Mouse (Mus musculus) kidney, adult 2 months (tissue): ENCODE data around the gene Osbpl2. TPM values are rescaled to one million over a fixed set of nuclear protein-coding genes. Genes with fewer than 3 reads are reported as not detected.
"Not testable (repeated sequence)": the region's sequence is repeated elsewhere in the genome, so short reads cannot be mapped to it uniquely, and the experiment has no call there.

Experiments
- DNase-seq: peaks from one replicate; pipeline ENCODE4 v3.0.0; 2021
- H3K27ac ChIP-seq: fragments of 200-500 bp; 2 replicates; pipeline ENCODE4 v1.5.1; 2012; ENCODE audit warnings: low read depth, low read length, control low read depth, inconsistent platforms; ENCODE audit not compliant: insufficient read depth
- H3K27me3 ChIP-seq: fragments of 200-500 bp; replicated peaks from 2 replicates; pipeline ENCODE4 v1.6.1; 2012; ENCODE audit warnings: mild to moderate bottlenecking, moderate library complexity, low read length, inconsistent platforms; ENCODE audit not compliant: control insufficient read depth, insufficient read depth
- H3K36me3 ChIP-seq: fragments of 200-500 bp; 2 replicates; pipeline ENCODE4 v1.6.1; 2012; ENCODE audit warnings: mild to moderate bottlenecking, moderate library complexity, low read length, inconsistent platforms; ENCODE audit not compliant: control insufficient read depth, insufficient read depth
- H3K4me1 ChIP-seq: fragments of 200-500 bp; 2 replicates; pipeline ENCODE4 v1.6.1; 2011; ENCODE audit warnings: low read length; ENCODE audit not compliant: control insufficient read depth, insufficient read depth
- H3K4me3 ChIP-seq: fragments of 200-500 bp; 2 replicates; pipeline ENCODE4 v1.5.1; 2011; ENCODE audit warnings: mild to moderate bottlenecking, low read depth, low read length, control low read depth; ENCODE audit not compliant: insufficient read depth
- CTCF ChIP-seq: fragments of 200-500 bp; conservative IDR thresholded peaks from 2 replicates; pipeline ENCODE4 v1.5.1; 2011; ENCODE audit warnings: low read depth, mild to moderate bottlenecking, control low read depth, low read length, moderate library complexity, mixed read lengths; ENCODE audit not compliant: insufficient read depth, insufficient read length
- POLR2A ChIP-seq: fragments of 200-500 bp; IDR thresholded peaks from one replicate; pipeline ENCODE4 v1.6.1; 2011; ENCODE audit warnings: low read depth, low read length, control low read depth
- WGBS: fragments of 180-500 bp; shearing (Covaris S2); methylation state at CpG from one replicate; pipeline ENCODE4 v1.1.7; 2018; 5-methylcytosine and 5-hydroxymethylcytosine counted together
- polyA plus RNA-seq: library from polyadenylated mRNA; depleted of rRNA; stranded (reverse); fragments of >200 nt; gene quantifications from 2 replicates; pipeline ENCODE4 v1.2.3, GENCODE M21; 2012

The Osbpl2 gene
- polyA plus RNA-seq, 1 experiment, result 30.3 TPM

GRCm38 (mm10) chr2:180172152-180172551 lies 53.0 kb downstream of the Osbpl2 start:
- TF ChIP-seq CTCF, result no peak
- no peak for TF ChIP-seq POLR2A

GRCm38 (mm10) chr2:180173163-180173562 lies 54.1 kb downstream of the Osbpl2 start:
- H3K36me3 ChIP-seq, result peaks cover 9% of the 10 kb centered on the region
- TF ChIP-seq CTCF, result peak; percentile 48; the same call in 1 of the 2 replicates
- no peak for TF ChIP-seq POLR2A
- H3K4me3 ChIP-seq, result no peak overlapping the region; the same call in 1 of the 2 replicates
- peaks cover 15% of the 10 kb centered on the region; the same call in 1 of the 2 replicates for H3K4me1 ChIP-seq
- peak; percentile 31 for DNase-seq
- no peaks in the 10 kb centered on the region for H3K27me3 ChIP-seq
- no peak overlapping the region for H3K27ac ChIP-seq
- WGBS, result 64% methylated on average over 4 of the region's 4 CpGs

More at GRCm38 (mm10) chr2:180172152-180172551, 53.0 kb downstream of the Osbpl2 start:
- peaks cover 5% of the 10 kb centered on the region; the same call in 1 of the 2 replicates for H3K36me3 ChIP-seq
- H3K4me1 ChIP-seq, result peaks cover 15% of the 10 kb centered on the region; the same call in 1 of the 2 replicates
- peak overlapping the region; percentile 94 for H3K4me3 ChIP-seq
- no peak overlapping the region for H3K27ac ChIP-seq
- H3K27me3 ChIP-seq, result no peaks in the 10 kb centered on the region
- no peak for DNase-seq
- 2% methylated on average over 9 of the region's 9 CpGs for WGBS

- not testable (repeated sequence) for H3K27ac ChIP-seq, H3K4me3 ChIP-seq, DNase-seq, H3K36me3 ChIP-seq, H3K27me3 ChIP-seq
- peaks cover 15% of the 10 kb centered on the region; the same call in 1 of the 2 replicates for H3K4me1 ChIP-seq
- WGBS, result 60% methylated on average over 8 of the region's 8 CpGs
Observed at GRCm38 (mm10) chr2:180173711-180174110, 54.6 kb downstream of the Osbpl2 start.

- TF ChIP-seq CTCF (no peak), POLR2A (no peak)
- Histone ChIP-seq H3K4me1 (peaks cover 15% of the 10 kb centered on the region; the same call in 1 of the 2 replicates), H3K27ac (no peak overlapping the region), H3K27me3 (no peaks in the 10 kb centered on the region), H3K36me3 (peaks cover 9% of the 10 kb centered on the region), H3K4me3 (no peak overlapping the region)
- no peak for DNase-seq
- 83% methylated on average over 5 of the region's 5 CpGs for WGBS
Observed at GRCm38 (mm10) chr2:180174121-180174520, 55.0 kb downstream of the Osbpl2 start.

- H3K4me1 ChIP-seq, result peaks cover 15% of the 10 kb centered on the region; the same call in 1 of the 2 replicates
- H3K4me3 ChIP-seq, result no peak overlapping the region
- no peaks in the 10 kb centered on the region for H3K27me3 ChIP-seq
- peaks cover 9% of the 10 kb centered on the region for H3K36me3 ChIP-seq
- WGBS, result 90% methylated on average over 7 of the region's 7 CpGs
- no peak for TF ChIP-seq POLR2A
- no peak for TF ChIP-seq CTCF
- DNase-seq, result no peak
- no peak overlapping the region for H3K27ac ChIP-seq
Observed at GRCm38 (mm10) chr2:180175725-180176124, 56.6 kb downstream of the Osbpl2 start.

GRCm38 (mm10) chr2:180181542-180181941 lies 62.4 kb downstream of the Osbpl2 start:
- no peak overlapping the region for H3K27ac ChIP-seq
- 76% methylated on average over 9 of the region's 9 CpGs for WGBS
- peaks cover 8% of the 10 kb centered on the region for H3K36me3 ChIP-seq
- TF ChIP-seq CTCF (no peak), POLR2A (no peak)
- no peaks in the 10 kb centered on the region for H3K4me1 ChIP-seq
- no peaks in the 10 kb centered on the region for H3K27me3 ChIP-seq
- DNase-seq, result no peak
- no peak overlapping the region for H3K4me3 ChIP-seq

- Histone ChIP-seq H3K27ac (no peak overlapping the region), H3K36me3 (no peaks in the 10 kb centered on the region; the same call in 1 of the 2 replicates), H3K4me3 (no peak overlapping the region), H3K4me1 (no peaks in the 10 kb centered on the region), H3K27me3 (no peaks in the 10 kb centered on the region)
- TF ChIP-seq CTCF (no peak), POLR2A (no peak)
- 89% methylated on average over 24 of the region's 24 CpGs for WGBS
- DNase-seq, result no peak
Observed at GRCm38 (mm10) chr2:180184011-180184751, 65.1 kb downstream of the Osbpl2 start.
